Mouse (Mus musculus): ENCODE data around the gene Olfr1354. TPM values are rescaled to one million over a fixed set of nuclear protein-coding genes. Genes with fewer than 3 reads are reported as not detected.
"Not testable (repeated sequence)": the region's sequence is repeated elsewhere in the genome, so short reads cannot be mapped to it uniquely, and the experiment has no call there.

Olfr1354 gene
- polyA plus RNA-seq (2011; ENCODE audit: insufficient read length, low read depth, missing spikeins), result not detected in 2 replicates

- H3K4me1 ChIP-seq (ENCODE audit: control insufficient read depth, insufficient read depth, low read length); H3K27ac ChIP-seq (ENCODE audit: insufficient read depth, low read length); H3K4me3 ChIP-seq (ENCODE audit: insufficient read depth, low read length): not testable (repeated sequence)
Measured at GRCm38 (mm10) chr10:78912871-78913270, at the start of gene Olfr1354. Gene Olfr1354, plus strand, starts transcription at chr10:78913171.

- H3K4me3 ChIP-seq (ENCODE audit: insufficient read depth, low read length), result no peak within 1 kb of the TSS
- H3K27ac ChIP-seq (ENCODE audit: insufficient read depth, low read length), result no peak within 1 kb of the TSS
- no peak for TF ChIP-seq POLR2A (IDR thresholded peaks at IDR 0.05; ENCODE audit: low read depth, low read length)
- no peaks in the 10 kb centered on the region for H3K4me1 ChIP-seq (ENCODE audit: control insufficient read depth, insufficient read depth, low read length)
Measured at GRCm38 (mm10) chr10:78875240-78875639, 37.7 kb upstream of the Olfr1354 start, which contains the start of gene Olfr1355. Gene Olfr1355, plus strand, starts transcription at chr10:78875540.

- H3K27ac ChIP-seq (ENCODE audit: insufficient read depth, low read length); H3K4me1 ChIP-seq (ENCODE audit: control insufficient read depth, insufficient read depth, low read length): not testable (repeated sequence)
Measured at GRCm38 (mm10) chr10:78950336-78950735, 37.4 kb downstream of the Olfr1354 start, which contains the start of gene Olfr8. Gene Olfr8, plus strand, starts transcription at chr10:78950636.

GRCm38 (mm10) chr10:78963009-78963408 is 50.0 kb downstream of the Olfr1354 start, which contains the start of gene Olfr1353:
Gene Olfr1353, plus strand, starts transcription at chr10:78963309.
- H3K4me3 ChIP-seq (ENCODE audit: insufficient read depth, low read length); H3K4me1 ChIP-seq (ENCODE audit: control insufficient read depth, insufficient read depth, low read length); H3K27ac ChIP-seq (ENCODE audit: insufficient read depth, low read length): not testable (repeated sequence)

More at GRCm38 (mm10) chr10:78950336-78950735, 37.4 kb downstream of the Olfr1354 start, which contains the start of gene Olfr8:
- not testable (repeated sequence) for H3K4me3 ChIP-seq (ENCODE audit: insufficient read depth, low read length)

Other genes starting within 250 kb of the Olfr1354 start
- gene Casp14, start 194.9 kb upstream of the Olfr1354 start, polyA plus RNA-seq (2011; ENCODE audit: insufficient read length, low read depth, missing spikeins), result 0.35 and 0.63 TPM in 2 replicates
- not detected in 2 replicates for gene Ccdc105, start 160.1 kb upstream of the Olfr1354 start, polyA plus RNA-seq (2011; ENCODE audit: insufficient read length, low read depth, missing spikeins)
- gene Slc1a6, start 132.7 kb upstream of the Olfr1354 start, polyA plus RNA-seq (2011; ENCODE audit: insufficient read length, low read depth, missing spikeins), result 20.8 and 29.1 TPM in 2 replicates
- gene Olfr1356, start 61.0 kb upstream of the Olfr1354 start, polyA plus RNA-seq (2011; ENCODE audit: insufficient read length, low read depth, missing spikeins), result not detected in 2 replicates
- not detected in 2 replicates for gene Olfr1355, start 37.6 kb upstream of the Olfr1354 start, polyA plus RNA-seq (2011; ENCODE audit: insufficient read length, low read depth, missing spikeins)
- not detected in 2 replicates for gene Olfr8, start 37.5 kb downstream of the Olfr1354 start, polyA plus RNA-seq (2011; ENCODE audit: insufficient read length, low read depth, missing spikeins)
- not detected in 2 replicates for gene Olfr1353, start 50.1 kb downstream of the Olfr1354 start, polyA plus RNA-seq (2011; ENCODE audit: insufficient read length, low read depth, missing spikeins)
- gene Olfr1352, start 67.9 kb downstream of the Olfr1354 start, polyA plus RNA-seq (2011; ENCODE audit: insufficient read length, low read depth, missing spikeins), result not detected in 2 replicates
- not detected in 2 replicates for gene Olfr1351, start 99.3 kb downstream of the Olfr1354 start, polyA plus RNA-seq (2011; ENCODE audit: insufficient read length, low read depth, missing spikeins)
- not detected in 2 replicates for gene Olfr57, start 115.6 kb downstream of the Olfr1354 start, polyA plus RNA-seq (2011; ENCODE audit: insufficient read length, low read depth, missing spikeins)
- gene 2610008E11Rik, start 184.4 kb downstream of the Olfr1354 start, polyA plus RNA-seq (2011; ENCODE audit: insufficient read length, low read depth, missing spikeins), result 33.2 and 34.0 TPM in 2 replicates
- gene Vmn2r80, start 235.6 kb downstream of the Olfr1354 start, polyA plus RNA-seq (2011; ENCODE audit: insufficient read length, low read depth, missing spikeins), result not detected in 2 replicates